Mouse (Mus musculus) megakaryocyte, adult 5-6 weeks (primary cell): ENCODE measurements around the gene Tecr. TPM values are rescaled to one million over a fixed set of nuclear protein-coding genes. Genes with fewer than 3 reads are reported as not detected.
A peak's percentile ranks its signal among the peaks of the same experiment; 100 is the strongest.
"Not testable (repeated sequence)": the region's sequence is repeated elsewhere in the genome, so short reads cannot be mapped to it uniquely, and the experiment has no call there.

ENCODE experiments used
- ATAC-seq: 2 replicates; pipeline ENCODE4 v1.8.0; 2016; ENCODE audit warnings: mild to moderate bottlenecking, inconsistent platforms; ENCODE audit not compliant: poor library complexity, severe bottlenecking
- total RNA-seq, 2 experiments: library from RNA; stranded (forward) in 1 of 2; stranded (reverse) in 1 of 2; fragments of 153-499, 151-499 nt in 1 of 2; fragments of 221-1000, 200-1000 nt in 1 of 2; gene quantifications; 2 replicates each; pipeline versions ENCODE4 v1.2.3 to v1.2.4; 2015 to 2017

Tecr gene
- total RNA-seq, 2 experiments from 2014 or later, result 255 to 282 TPM

GRCm38 (mm10) chr8:83619568-83620285 lies 12.0 kb upstream of the Tecr start:
- ATAC-seq, result no peak

GRCm38 (mm10) chr8:83618566-83618965 lies 10.8 kb upstream of the Tecr start:
- no peak for ATAC-seq

- ATAC-seq, result no peak
Observed at GRCm38 (mm10) chr8:83617111-83617510, 9.3 kb upstream of the Tecr start.

GRCm38 (mm10) chr8:83616625-83617024 lies 8.9 kb upstream of the Tecr start:
- ATAC-seq, result no peak

- no peak for ATAC-seq
Observed at GRCm38 (mm10) chr8:83613695-83614094, 5.9 kb upstream of the Tecr start.

- ATAC-seq, result no peak
Observed at GRCm38 (mm10) chr8:83611921-83612320, 4.2 kb upstream of the Tecr start.

- no peak for ATAC-seq
Observed at GRCm38 (mm10) chr8:83609547-83610180, 1.9 kb upstream of the Tecr start.

GRCm38 (mm10) chr8:83609086-83609485 lies 1.3 kb upstream of the Tecr start:
- no peak for ATAC-seq

- peak; percentile 54 for ATAC-seq
Observed at GRCm38 (mm10) chr8:83608398-83608829, 643 bp upstream of the Tecr start.

GRCm38 (mm10) chr8:83602650-83603029 lies 5.1 kb downstream of the Tecr start:
- no peak for ATAC-seq

- no peak for ATAC-seq
Observed at GRCm38 (mm10) chr8:83599814-83600213, 8.0 kb downstream of the Tecr start.

GRCm38 (mm10) chr8:83598146-83598545 lies 9.6 kb downstream of the Tecr start:
- no peak for ATAC-seq

- ATAC-seq, result 0 out of 2 replicates have a peak, but pooled peaks have one; percentile 13
Observed at GRCm38 (mm10) chr8:83596369-83596768, 11.4 kb downstream of the Tecr start.

GRCm38 (mm10) chr8:83595050-83595345 lies 12.8 kb downstream of the Tecr start:
- ATAC-seq, result not testable (repeated sequence)

- peak; percentile 95 for ATAC-seq
Observed at GRCm38 (mm10) chr8:83594167-83595049, 13.4 kb downstream of the Tecr start.

GRCm38 (mm10) chr8:83593325-83594166 lies 14.2 kb downstream of the Tecr start:
- peak; percentile 12; the same call in 1 of the 2 replicates for ATAC-seq

GRCm38 (mm10) chr8:83592682-83593081 lies 15.1 kb downstream of the Tecr start:
- no peak for ATAC-seq

- no peak for ATAC-seq
Observed at GRCm38 (mm10) chr8:83590488-83591023, 17.2 kb downstream of the Tecr start.

GRCm38 (mm10) chr8:83588886-83589285 lies 18.9 kb downstream of the Tecr start:
- no peak for ATAC-seq

- no peak for ATAC-seq
Observed at GRCm38 (mm10) chr8:83587644-83588043, 20.1 kb downstream of the Tecr start.
